Mouse (Mus musculus): ENCODE measurements at regions not wholly inside any gene's neighbourhood (a gene's known extent, or its start where the extent isn't known, plus 50 kb on each side); places are given as distances from the start of the nearest gene placed in this dataset.

- WGBS: 58% methylated on average over 3 of the region's 3 CpGs
- Histone ChIP-seq H3K4me1 (ENCODE audit: control insufficient read depth, insufficient read depth, low read length) (no peaks in the 10 kb centered on the region), H3K79me2 (replicated peaks; ENCODE audit: control insufficient read depth, insufficient read depth, low read length) (no peaks in the 10 kb centered on the region), H3K9ac (ENCODE audit: low read depth, low read length) (no peak overlapping the region), H3K27me3 (ENCODE audit: control insufficient read depth, insufficient read depth, low read length) (no peaks in the 10 kb centered on the region), H3K27ac (no peak overlapping the region), H3K4me3 (no peak overlapping the region), H3K36me3 (ENCODE audit: control insufficient read depth, insufficient read depth, low read length) (no peaks in the 10 kb centered on the region)
- TF ChIP-seq CTCF (IDR thresholded peaks at IDR 0.05): no peak
- no peak for TF ChIP-seq EP300 (IDR thresholded peaks at IDR 0.05; ENCODE audit: insufficient read depth, low read depth, low read length)
- no peak for TF ChIP-seq POLR2A (IDR thresholded peaks at IDR 0.05; ENCODE audit: insufficient read depth, low read depth, low read length)
- intact Hi-C loops (cut with DNase I): no loop called here
- no peak for DNase-seq
These were observed 109.9 kb downstream of the Sec23a start for GRCm38 (mm10) chr12:58901931-58902330.

GRCm38 (mm10) chr12:58875808-58876207 is 136.0 kb downstream of the Sec23a start:
- DNase-seq: no peak
- intact Hi-C loops (cut with DNase I): no loop called here

DNA sequence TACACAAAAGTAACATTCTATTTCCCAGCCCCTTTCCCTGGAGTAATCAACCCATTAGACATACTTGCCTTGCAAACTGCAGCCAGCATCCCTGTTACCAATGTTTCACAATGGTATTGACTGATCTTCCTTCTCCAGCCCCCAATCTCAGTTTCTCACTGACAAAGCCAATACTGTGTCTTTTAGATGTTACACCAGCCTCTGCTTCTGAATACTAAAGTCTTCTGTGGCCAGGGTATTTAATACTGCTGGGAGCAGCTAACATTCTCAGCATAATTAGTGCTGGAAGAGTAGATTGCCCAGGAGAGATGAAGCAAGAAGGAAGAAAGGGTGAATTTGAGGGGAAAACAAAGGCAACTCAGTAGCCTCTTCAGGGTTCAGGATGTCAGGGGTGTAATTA is 139.4 kb downstream of the Sec23a start:
- H3K27me3 ChIP-seq (ENCODE audit: control insufficient read depth, insufficient read depth, low read length): no peaks in the 10 kb centered on the region
- DNase-seq: no peak
- intact Hi-C loops (cut with DNase I): no loop called here
- no peak overlapping the region for H3K27ac ChIP-seq
- H3K4me1 ChIP-seq (ENCODE audit: control insufficient read depth, insufficient read depth, low read length): no peaks in the 10 kb centered on the region
- H3K79me2 ChIP-seq (replicated peaks; ENCODE audit: control insufficient read depth, insufficient read depth, low read length): no peaks in the 10 kb centered on the region
- TF ChIP-seq POLR2A (IDR thresholded peaks at IDR 0.05; ENCODE audit: insufficient read depth, low read depth, low read length) (no peak), CTCF (IDR thresholded peaks at IDR 0.05) (no peak), EP300 (IDR thresholded peaks at IDR 0.05; ENCODE audit: insufficient read depth, low read depth, low read length) (no peak)
- no peaks in the 10 kb centered on the region for H3K36me3 ChIP-seq (ENCODE audit: control insufficient read depth, insufficient read depth, low read length)
- no peak overlapping the region for H3K9ac ChIP-seq (ENCODE audit: low read depth, low read length)
- H3K4me3 ChIP-seq: no peak overlapping the region

More at GRCm38 (mm10) chr12:58875808-58876207, 136.0 kb downstream of the Sec23a start:
- Histone ChIP-seq H3K9ac (ENCODE audit: low read depth, low read length) (no peak overlapping the region), H3K27me3 (ENCODE audit: control insufficient read depth, insufficient read depth, low read length) (no peaks in the 10 kb centered on the region), H3K4me1 (ENCODE audit: control insufficient read depth, insufficient read depth, low read length) (no peaks in the 10 kb centered on the region), H3K4me3 (no peak overlapping the region), H3K36me3 (ENCODE audit: control insufficient read depth, insufficient read depth, low read length) (no peaks in the 10 kb centered on the region), H3K79me2 (replicated peaks; ENCODE audit: control insufficient read depth, insufficient read depth, low read length) (no peaks in the 10 kb centered on the region), H3K27ac (no peak overlapping the region)
- 57% methylated on average over 2 of the region's 2 CpGs for WGBS
- no peak for TF ChIP-seq EP300 (IDR thresholded peaks at IDR 0.05; ENCODE audit: insufficient read depth, low read depth, low read length)

- no peaks in the 10 kb centered on the region for H3K79me2 ChIP-seq (replicated peaks; ENCODE audit: control insufficient read depth, insufficient read depth, low read length)
- no peak overlapping the region for H3K4me3 ChIP-seq
- no peaks in the 10 kb centered on the region for H3K27me3 ChIP-seq (ENCODE audit: control insufficient read depth, insufficient read depth, low read length)
- no peak overlapping the region for H3K9ac ChIP-seq (ENCODE audit: low read depth, low read length)
- no peak for TF ChIP-seq CTCF (IDR thresholded peaks at IDR 0.05)
- TF ChIP-seq POLR2A (IDR thresholded peaks at IDR 0.05; ENCODE audit: insufficient read depth, low read depth, low read length): no peak
- 49% methylated on average over 2 of the region's 2 CpGs for WGBS
- intact Hi-C loops (cut with DNase I): no loop called here
- no peak for DNase-seq
- H3K27ac ChIP-seq: no peak overlapping the region
- H3K4me1 ChIP-seq (ENCODE audit: control insufficient read depth, insufficient read depth, low read length): no peaks in the 10 kb centered on the region
- H3K36me3 ChIP-seq (ENCODE audit: control insufficient read depth, insufficient read depth, low read length): no peaks in the 10 kb centered on the region
These were observed 155.3 kb downstream of the Sec23a start for GRCm38 (mm10) chr12:58856498-58856897.

DNA sequence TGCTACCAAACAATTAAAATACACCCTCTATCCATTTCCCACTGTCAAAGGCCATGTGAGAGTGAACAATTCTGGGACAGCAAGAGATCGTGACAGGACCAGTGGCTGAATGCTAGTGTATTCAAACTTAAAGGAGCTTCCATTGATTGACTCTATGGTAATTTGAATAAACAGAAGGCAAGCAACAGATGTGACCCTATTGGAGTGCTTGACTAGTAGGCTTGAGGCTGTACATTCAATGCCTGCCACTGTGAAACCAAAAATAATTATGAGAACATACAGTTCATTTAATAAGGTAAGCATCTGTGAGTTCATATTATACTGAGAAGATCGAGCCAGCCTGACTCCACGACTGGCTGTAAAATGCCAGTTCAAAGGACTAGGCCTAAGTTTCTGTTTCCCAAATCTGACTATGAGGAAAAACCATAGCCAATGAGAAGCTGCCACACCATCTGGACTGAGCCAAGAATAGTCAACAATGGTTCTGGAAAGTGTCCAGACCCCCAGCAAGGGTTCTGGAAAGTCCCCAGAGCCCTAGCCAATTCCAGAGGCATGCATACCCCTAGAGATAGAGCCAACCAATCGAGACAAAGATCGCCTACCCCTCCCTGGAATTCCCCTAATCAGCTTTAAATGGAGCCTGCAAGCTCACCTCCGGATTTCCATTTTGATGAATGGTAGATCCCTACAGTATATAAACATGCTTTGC is 160.0 kb downstream of the Sec23a start:
- intact Hi-C loops (cut with DNase I): no loop called here
- H3K79me2 ChIP-seq (replicated peaks; ENCODE audit: control insufficient read depth, insufficient read depth, low read length): no peaks in the 10 kb centered on the region
- no peak overlapping the region for H3K27ac ChIP-seq
- H3K27me3 ChIP-seq (ENCODE audit: control insufficient read depth, insufficient read depth, low read length): no peaks in the 10 kb centered on the region
- H3K4me1 ChIP-seq (ENCODE audit: control insufficient read depth, insufficient read depth, low read length): no peaks in the 10 kb centered on the region
- WGBS: 46% methylated on average over 6 of the region's 6 CpGs
- no peak overlapping the region for H3K4me3 ChIP-seq
- TF ChIP-seq POLR2A (IDR thresholded peaks at IDR 0.05; ENCODE audit: insufficient read depth, low read depth, low read length) (no peak), CTCF (IDR thresholded peaks at IDR 0.05) (no peak), EP300 (IDR thresholded peaks at IDR 0.05; ENCODE audit: insufficient read depth, low read depth, low read length) (no peak)
- DNase-seq: peak in 1 of 2 experiments; percentile 3
- no peak overlapping the region for H3K9ac ChIP-seq (ENCODE audit: low read depth, low read length)
- no peaks in the 10 kb centered on the region for H3K36me3 ChIP-seq (ENCODE audit: control insufficient read depth, insufficient read depth, low read length)

- H3K9ac ChIP-seq (ENCODE audit: low read depth, low read length): no peak overlapping the region
- no peak overlapping the region for H3K4me3 ChIP-seq
- DNase-seq: no peak
- no peaks in the 10 kb centered on the region for H3K4me1 ChIP-seq (ENCODE audit: control insufficient read depth, insufficient read depth, low read length)
- TF ChIP-seq EP300 (IDR thresholded peaks at IDR 0.05; ENCODE audit: insufficient read depth, low read depth, low read length): no peak
- no peak for TF ChIP-seq POLR2A (IDR thresholded peaks at IDR 0.05; ENCODE audit: insufficient read depth, low read depth, low read length)
- no peak for TF ChIP-seq CTCF (IDR thresholded peaks at IDR 0.05)
- intact Hi-C loops (cut with DNase I): no loop called here
- no peaks in the 10 kb centered on the region for H3K79me2 ChIP-seq (replicated peaks; ENCODE audit: control insufficient read depth, insufficient read depth, low read length)
- no peak overlapping the region for H3K27ac ChIP-seq
- H3K27me3 ChIP-seq (ENCODE audit: control insufficient read depth, insufficient read depth, low read length): no peaks in the 10 kb centered on the region
- WGBS: 65% methylated on average over 1 of the region's 1 CpGs
- H3K36me3 ChIP-seq (ENCODE audit: control insufficient read depth, insufficient read depth, low read length): no peaks in the 10 kb centered on the region
These were observed 182.2 kb downstream of the Sec23a start for GRCm38 (mm10) chr12:58829656-58830055.
